Mouse (Mus musculus): ENCODE results near the gene Sfta2. TPM values are rescaled to one million over a fixed set of nuclear protein-coding genes. Genes with fewer than 3 reads are reported as not detected.

Sfta2 gene
- polyA plus RNA-seq, 1 experiment: not detected

Other genes with a start within 250 kb of the Sfta2 start
- gene H2-Q4, start 221.9 kb upstream of the Sfta2 start, polyA plus RNA-seq (2012; rRNA removed): 9.1 and 9.7 TPM in 2 replicates
- gene H2-Q6, start 176.7 kb upstream of the Sfta2 start, polyA plus RNA-seq (2012; rRNA removed): 0.88 and 0.99 TPM in 2 replicates
- gene H2-Q7, start 162.4 kb upstream of the Sfta2 start, polyA plus RNA-seq (2012; rRNA removed): 1.8 and 2.3 TPM in 2 replicates
- 0.10 and 0.11 TPM in 2 replicates for gene H2-Q10, start 131.5 kb upstream of the Sfta2 start, polyA plus RNA-seq (2012; rRNA removed)
- gene Pou5f1, start 95.5 kb upstream of the Sfta2 start, polyA plus RNA-seq (2012; rRNA removed): 0.10 TPM in 1 of 2 replicates, not detected in the other
- gene Tcf19, start 84.7 kb upstream of the Sfta2 start, polyA plus RNA-seq (2012; rRNA removed): 7.2 and 7.7 TPM in 2 replicates
- 10.7 and 11.6 TPM in 2 replicates for gene Cchcr1, start 84.4 kb upstream of the Sfta2 start, polyA plus RNA-seq (2012; rRNA removed)
- 0.44 and 0.65 TPM in 2 replicates for gene Psors1c2, start 68.3 kb upstream of the Sfta2 start, polyA plus RNA-seq (2012; rRNA removed)
- gene Cdsn, start 49.4 kb upstream of the Sfta2 start, polyA plus RNA-seq (2012; rRNA removed): 0.70 and 0.99 TPM in 2 replicates
- gene 2300002M23Rik, start 34.1 kb upstream of the Sfta2 start, polyA plus RNA-seq (2012; rRNA removed): not detected in 2 replicates
- gene Gm9573, start 25.1 kb downstream of the Sfta2 start, polyA plus RNA-seq (2012; rRNA removed): 0.06 TPM in 2 replicates
- 0.08 TPM in 1 of 2 replicates, not detected in the other for gene Mucl3, start 42.1 kb downstream of the Sfta2 start, polyA plus RNA-seq (2012; rRNA removed)
- gene Vars2, start 66.0 kb downstream of the Sfta2 start, polyA plus RNA-seq (2012; rRNA removed): 34.1 and 36.7 TPM in 2 replicates
- gene Gtf2h4, start 72.2 kb downstream of the Sfta2 start, polyA plus RNA-seq (2012; rRNA removed): 26.2 and 26.6 TPM in 2 replicates
- gene Ddr1, start 103.1 kb downstream of the Sfta2 start, polyA plus RNA-seq (2012; rRNA removed): 46.6 and 46.8 TPM in 2 replicates
- gene Ier3, start 220.1 kb downstream of the Sfta2 start, polyA plus RNA-seq (2012; rRNA removed): 11.2 and 14.5 TPM in 2 replicates
- 178 and 209 TPM in 2 replicates for gene Flot1, start 221.7 kb downstream of the Sfta2 start, polyA plus RNA-seq (2012; rRNA removed)
- 447 and 519 TPM in 2 replicates for gene Tubb5, start 236.8 kb downstream of the Sfta2 start, polyA plus RNA-seq (2012; rRNA removed)
- gene Mdc1, start 240.0 kb downstream of the Sfta2 start, polyA plus RNA-seq (2012; rRNA removed): 9.9 and 11.0 TPM in 2 replicates